9 mouse cellular contexts compared by ENCODE assay signal in the genomic region with DNA sequence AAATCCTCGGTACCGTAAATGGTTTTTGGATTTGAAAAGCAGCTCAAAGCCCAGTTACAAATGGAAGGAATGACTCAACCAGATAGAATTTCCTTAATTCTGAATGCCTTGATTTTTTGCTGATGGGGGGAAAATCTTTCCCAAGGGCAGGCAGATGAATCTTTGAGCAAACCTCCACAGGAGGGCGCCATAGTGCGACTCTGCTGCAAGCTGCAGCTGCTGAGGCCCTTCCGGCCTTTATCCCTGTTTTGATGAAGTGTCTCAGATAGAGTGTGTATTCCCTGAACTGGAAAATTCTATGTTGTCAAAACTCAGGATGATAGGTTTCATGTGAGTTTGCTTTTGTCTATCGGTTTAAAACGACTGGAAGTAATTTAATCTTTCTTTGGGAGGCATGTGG.
DNase-seq lines count a peak whose midpoint lies in the region; ATAC-seq and TF ChIP-seq lines count a peak whose summit lies in the region.
"Had no signal": no experiment of that assay in that cellular context is flagged by ENCODE, and none has a peak within 500 bp of the region (broad histone marks: within the 10 kb centered on the region; RNA-seq: fewer than 3 reads in every experiment).

No protein-coding gene starts in this region.

- H3K79me2 ChIP-seq in C2C12 (ENCODE audit: control insufficient read depth, insufficient read depth) (no peaks in the 10 kb centered on the region), MEL (ENCODE audit: control insufficient read depth, insufficient read depth, low read length, poor library complexity) (no peaks in the 10 kb centered on the region)

- no peak overlapping the region for H3K9ac ChIP-seq in MEL (ENCODE audit: control insufficient read depth, low read depth, low read length, poor library complexity, severe bottlenecking)
- H3K9ac ChIP-seq: liver, embryonic 15.5 days had no signal

- no peaks in the 10 kb centered on the region for H3K4me1 ChIP-seq in MEL (ENCODE audit: control insufficient read depth in 1 of 2, insufficient read depth in 2 of 2, low read length in 2 of 2)
- H3K4me1 ChIP-seq: liver, embryonic 15.5 days had no signal

- H3K9me3 ChIP-seq in MEL (replicated peaks; ENCODE audit: insufficient read depth, low read length), result no peaks in the 10 kb centered on the region
- H3K9me3 ChIP-seq: liver, embryonic 15.5 days had no signal

- H3K79me3 ChIP-seq in C2C12 (ENCODE audit: low read depth), result no peaks in the 10 kb centered on the region

- no peak for TF ChIP-seq POLR2A in MEL (IDR thresholded peaks at IDR 0.05; ENCODE audit: control insufficient read depth in 1 of 2, insufficient read depth in 1 of 2, low read depth in 1 of 2, low read length in 2 of 2, poor library complexity in 1 of 2)

- no peak for DNase-seq in MEL (ENCODE audit: low read depth, low spot score)
- DNase-seq in cerebellum, postnatal 36 days, result peak; percentile 34 to 57
- peak; percentile 79 to 83 for DNase-seq in layer of hippocampus, postnatal 10 days (ENCODE audit: low spot score in 2 of 2)
- DNase-seq in lung, postnatal 36 days, result peak; percentile 89
- peak; percentile 26 to 78 for DNase-seq in spleen, postnatal 10 days (ENCODE audit: low spot score in 2 of 2)

- no peak overlapping the region for H3ac ChIP-seq in C2C12 (ENCODE audit: control insufficient read depth, insufficient read length, low read depth)

- no peak for TF ChIP-seq RAD21 in MEL (IDR thresholded peaks at IDR 0.05; ENCODE audit: low read depth, low read length)

- peak; percentile 46 for TF ChIP-seq CTCF in C2C12 (IDR thresholded peaks at IDR 0.05; ENCODE audit: control insufficient read depth, insufficient read depth, insufficient read length)
- peak; percentile 3 to 25 (median 16); a peak in 2 of 6 replicates for TF ChIP-seq CTCF in MEL (IDR thresholded peaks at IDR 0.05 in 2 of 3, conservative IDR thresholded peaks at IDR 0.05 in 1 of 3; ENCODE audit: control insufficient read depth in 1 of 3, insufficient read depth in 1 of 3, low read depth in 2 of 3, low read length in 3 of 3, poor library complexity in 1 of 3, severe bottlenecking in 1 of 3)

- peak; percentile 62 for ATAC-seq in granulocyte monocyte progenitor cell, adult 5-6 weeks (replicated peaks; ENCODE audit: poor library complexity, severe bottlenecking)
- no peak for ATAC-seq in monocyte, adult 5-6 weeks (replicated peaks; ENCODE audit: insufficient number of reproducible peaks, low FRiP score, low TSS enrichment, poor library complexity, severe bottlenecking)

- no peak for TF ChIP-seq EP300 in MEL (IDR thresholded peaks at IDR 0.05; ENCODE audit: low read depth in 1 of 2, low read length in 2 of 2)

- H3K4me3 ChIP-seq in C2C12 (ENCODE audit: insufficient read depth, poor library complexity, severe bottlenecking) (no peak overlapping the region), MEL (ENCODE audit: control insufficient read depth in 1 of 2, insufficient read depth in 1 of 2, low read depth in 2 of 2, low read length in 2 of 2) (no peak overlapping the region)
- H3K4me3 ChIP-seq: liver, embryonic 15.5 days had no signal

- H3K27ac ChIP-seq in MEL (ENCODE audit: control insufficient read depth, low read depth, low read length), result no peak overlapping the region
- H3K27ac ChIP-seq: liver, embryonic 15.5 days had no signal

- H3K27me3 ChIP-seq in C2C12 (ENCODE audit: control insufficient read depth, insufficient read depth, insufficient read length) (no peaks in the 10 kb centered on the region), MEL (ENCODE audit: control insufficient read depth in 1 of 2, insufficient read depth in 2 of 2, low read length in 2 of 2) (no peaks in the 10 kb centered on the region)
- H3K27me3 ChIP-seq: liver, embryonic 15.5 days had no signal

- H3K36me3 ChIP-seq in C2C12 (ENCODE audit: control insufficient read depth, insufficient read depth), result no peaks in the 10 kb centered on the region
- no peaks in the 10 kb centered on the region for H3K36me3 ChIP-seq in MEL (ENCODE audit: control insufficient read depth in 1 of 2, insufficient read depth in 2 of 2, low read length in 2 of 2)
- H3K36me3 ChIP-seq: liver, embryonic 15.5 days had no signal

TF ChIP-seq in C2C12, 6 proteins besides CTCF, POLR2A, EP300 and RAD21:
- TF ChIP-seq FOSL1 (IDR thresholded peaks at IDR 0.05; ENCODE audit: insufficient read depth, low read length, poor library complexity, severe bottlenecking) (no peak), MYOD1 (IDR thresholded peaks at IDR 0.05; ENCODE audit: control insufficient read depth, insufficient read length, low read depth) (peak; percentile 24)

TF ChIP-seq in MEL, 35 proteins besides CTCF, POLR2A, EP300 and RAD21:
- TF ChIP-seq HCFC1 (IDR thresholded peaks at IDR 0.05; ENCODE audit: low read depth, low read length) (no peak), MAFK (IDR thresholded peaks at IDR 0.05; ENCODE audit: borderline replicate concordance, low read depth, low read length) (no peak), MXI1 (IDR thresholded peaks at IDR 0.05; ENCODE audit: low read depth, low read length) (no peak), GABPA (IDR thresholded peaks at IDR 0.05; ENCODE audit: low read depth, low read length) (no peak), KAT2A (conservative IDR thresholded peaks at IDR 0.05; ENCODE audit: low read depth, low read length) (no peak)
TF ChIP-seq in MEL: peak in this region for 0.
